Mouse (Mus musculus) midbrain, embryonic 13.5 days (tissue): ENCODE results near the gene Sppl2b. TPM values are rescaled to one million over a fixed set of nuclear protein-coding genes. Genes with fewer than 3 reads are reported as not detected.

Experiments used
- ATAC-seq: fragments of 200-750 bp; cut with Nextera tagmentation; 2 replicates; pipeline ENCODE4 v1.8.0; 2017; ENCODE audit warnings: mild to moderate bottlenecking, moderate TSS enrichment, moderate library complexity
- H3K27ac ChIP-seq: fragments of 300-500 bp; sonication (generic); 2 replicates; pipeline ENCODE4 v1.5.1; 2015; ENCODE audit warnings: inconsistent platforms, mild to moderate bottlenecking, moderate library complexity
- H3K27me3 ChIP-seq: fragments of 300-500 bp; sonication (generic); 2 replicates; pipeline ENCODE4 v1.6.1; 2015; ENCODE audit warnings: mild to moderate bottlenecking, inconsistent platforms
- H3K36me3 ChIP-seq: fragments of 300-500 bp; sonication (generic); 2 replicates; pipeline ENCODE4 v1.6.1; 2015; ENCODE audit warnings: mild to moderate bottlenecking, inconsistent platforms
- H3K4me1 ChIP-seq: fragments of 300-500 bp; sonication (generic); replicated peaks from 2 replicates; pipeline ENCODE4 v1.6.1; 2015; ENCODE audit warnings: inconsistent platforms
- H3K4me2 ChIP-seq: fragments of 300-500 bp; sonication (generic); replicated peaks from 2 replicates; pipeline ENCODE4 v1.6.1; 2015; ENCODE audit warnings: moderate library complexity, mild to moderate bottlenecking, inconsistent platforms
- H3K4me3 ChIP-seq: fragments of 300-500 bp; sonication (generic); replicated peaks from 2 replicates; pipeline ENCODE4 v1.5.1; 2015; ENCODE audit warnings: mild to moderate bottlenecking, inconsistent platforms
- H3K9ac ChIP-seq: fragments of 300-500 bp; sonication (generic); replicated peaks from 2 replicates; pipeline ENCODE4 v1.6.1; 2015; ENCODE audit warnings: mild to moderate bottlenecking, inconsistent platforms
- H3K9me3 ChIP-seq: fragments of 300-500 bp; sonication (generic); 2 replicates; pipeline ENCODE4 v1.6.1; 2016; ENCODE audit warnings: mild to moderate bottlenecking, inconsistent platforms
- whole genome bisulfite sequencing: fragments of 180-500 bp; shearing (Covaris S2); methylation state at CpG from one replicate; pipeline ENCODE4 v1.1.7; 2015; 5-methylcytosine and 5-hydroxymethylcytosine counted together
- microRNA counts: library from miRNA; unstranded; fragments of <30 nt; microRNA quantifications from one replicate; lab custom pipeline; 2016
- microRNA-seq: library from miRNA; unstranded; fragments of <30 nt; microRNA quantifications from one replicate; pipeline ENCODE4, GENCODE M21; 2016
- polyA plus RNA-seq: library from polyadenylated mRNA; unstranded; fragments of >200 nt; fragmentation: Nextera tagmentation; extraction: Ambion mirVana; gene quantifications from 2 replicates; pipeline ENCODE4 v1.2.1, GENCODE M21; 2015

The Sppl2b gene
- polyA plus RNA-seq, 1 experiment from 2014 or later = 61.1 TPM

DNA sequence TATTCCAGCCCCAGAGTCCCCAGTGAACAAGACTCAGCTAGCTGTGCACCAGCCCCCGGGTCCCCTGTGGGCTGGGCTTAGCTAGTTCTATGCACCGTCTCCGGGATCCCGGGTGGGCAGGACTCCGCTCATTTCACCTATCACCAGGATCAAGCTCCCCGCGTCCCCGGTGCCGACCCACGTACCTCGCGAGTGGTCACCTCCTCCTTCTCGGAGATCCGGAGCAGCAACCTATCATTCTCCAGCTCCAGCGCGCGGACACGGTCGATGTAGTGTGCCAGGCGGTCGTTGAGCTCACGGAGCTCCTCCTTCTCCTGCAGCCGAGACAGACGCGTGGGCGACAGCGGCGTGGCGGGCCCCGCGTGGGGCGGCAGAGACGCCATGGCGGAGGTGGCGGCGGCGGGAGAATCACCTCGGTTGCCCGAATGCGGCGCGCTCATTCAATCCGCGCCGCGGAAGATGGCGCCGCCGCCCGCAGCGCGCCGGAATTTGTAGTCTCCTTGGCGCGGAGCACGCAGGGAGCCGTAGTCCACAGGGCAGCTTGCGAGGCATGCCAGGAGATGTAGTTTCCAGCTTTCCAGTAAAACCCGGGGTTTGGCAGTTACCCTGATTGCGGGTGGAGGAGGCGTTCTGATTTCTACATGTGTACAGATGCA is 62.8 kb downstream of the Sppl2b start, which contains the start of gene Lmnb2:
Gene Lmnb2 (minus strand): TSS at position 467 of the 656 bp plus-strand sequence.
- Histone ChIP-seq H3K27ac (peak within 1 kb of the TSS; percentile 82), H3K4me1 (peaks cover 33% of the 10 kb centered on the region), H3K9ac (peak within 1 kb of the TSS; percentile 91), H3K27me3 (no peaks in the 10 kb centered on the region), H3K4me3 (peak within 1 kb of the TSS; percentile 91), H3K36me3 (peaks cover 23% of the 10 kb centered on the region), H3K4me2 (peak within 1 kb of the TSS; percentile 99), H3K9me3 (no peaks in the 10 kb centered on the region)
- peak; percentile 87 for ATAC-seq
- WGBS = 1% methylated on average over 61 of the region's 61 CpGs

MicroRNAs encoded within 50 kb of the gene (microRNA counts, 519-probe panel; counts per million panel counts)
- 110 counts per million, percentile 56 among the panel's probes with 10 or more counts for microRNA mmu-miR-1982 (lab: Ali Mortazavi, UCI)

Small RNA genes lying within 50 kb of the gene (microRNA-seq; reads per million reads assigned to microRNA genes)
- gene Mir1982 = 1.2 reads per million

Other genes with a start within 250 kb of the Sppl2b start
- 4.0 and 4.9 TPM in 2 replicates for gene Gm49322, start 249.3 kb upstream of the Sppl2b start, polyA plus RNA-seq
- 73.8 and 115 TPM in 2 replicates for gene Csnk1g2, start 232.4 kb upstream of the Sppl2b start, polyA plus RNA-seq
- gene Btbd2, start 198.2 kb upstream of the Sppl2b start, polyA plus RNA-seq = 60.9 and 80.6 TPM in 2 replicates
- 49.6 and 60.1 TPM in 2 replicates for gene Mknk2, start 177.2 kb upstream of the Sppl2b start, polyA plus RNA-seq
- 58.3 and 58.5 TPM in 2 replicates for gene Mob3a, start 153.3 kb upstream of the Sppl2b start, polyA plus RNA-seq
- gene Izumo4, start 153.1 kb upstream of the Sppl2b start, polyA plus RNA-seq = 37.8 and 39.2 TPM in 2 replicates
- 94.5 and 96.3 TPM in 2 replicates for gene Ap3d1, start 113.0 kb upstream of the Sppl2b start, polyA plus RNA-seq
- 19.3 and 23.3 TPM in 2 replicates for gene Dot1l, start 100.1 kb upstream of the Sppl2b start, polyA plus RNA-seq
- gene Sf3a2, start 57.1 kb upstream of the Sppl2b start, polyA plus RNA-seq = 64.1 and 64.9 TPM in 2 replicates
- 131 and 150 TPM in 2 replicates for gene Plekhj1, start 56.6 kb upstream of the Sppl2b start, polyA plus RNA-seq
- not detected in 2 replicates for gene Amh, start 50.0 kb upstream of the Sppl2b start, polyA plus RNA-seq
- gene Jsrp1, start 41.8 kb upstream of the Sppl2b start, polyA plus RNA-seq = 0.28 and 0.43 TPM in 2 replicates
- 1,319 and 1,425 TPM in 2 replicates for gene Oaz1, start 28.6 kb upstream of the Sppl2b start, polyA plus RNA-seq
- 1.5 and 1.9 TPM in 2 replicates for gene Lingo3, start 11.2 kb upstream of the Sppl2b start, polyA plus RNA-seq
- 249 and 254 TPM in 2 replicates for gene Lsm7, start 66 bp upstream of the Sppl2b start, polyA plus RNA-seq
- gene Tmprss9, start 16.6 kb downstream of the Sppl2b start, polyA plus RNA-seq = 0.15 and 0.31 TPM in 2 replicates
- 331 TPM in 2 replicates for gene Timm13, start 45.7 kb downstream of the Sppl2b start, polyA plus RNA-seq
- 46.9 and 48.2 TPM in 2 replicates for gene Lmnb2, start 63.0 kb downstream of the Sppl2b start, polyA plus RNA-seq
- gene Gadd45b, start 74.8 kb downstream of the Sppl2b start, polyA plus RNA-seq = 4.0 and 4.9 TPM in 2 replicates
- gene Gng7, start 159.7 kb downstream of the Sppl2b start, polyA plus RNA-seq = 10.4 and 10.9 TPM in 2 replicates
- gene Diras1, start 170.4 kb downstream of the Sppl2b start, polyA plus RNA-seq = 30.9 and 34.3 TPM in 2 replicates
- 43.5 and 45.7 TPM in 2 replicates for gene Slc39a3, start 182.2 kb downstream of the Sppl2b start, polyA plus RNA-seq
- gene Sgta, start 204.9 kb downstream of the Sppl2b start, polyA plus RNA-seq = 316 and 322 TPM in 2 replicates
- 44.9 and 48.5 TPM in 2 replicates for gene Thop1, start 214.8 kb downstream of the Sppl2b start, polyA plus RNA-seq
- 0.12 and 0.20 TPM in 2 replicates for gene Creb3l3, start 243.6 kb downstream of the Sppl2b start, polyA plus RNA-seq